Mouse (Mus musculus) G1E (cell line): Measurements from ENCODE around the gene Lims1.

Source experiments
- CTCF ChIP-seq: IDR thresholded peaks from 2 replicates; pipeline ENCODE4 v1.5.1; 2012; ENCODE audit warnings: low read depth, low read length, inconsistent platforms, mixed read lengths
- GATA1 ChIP-seq: IDR thresholded peaks from 2 replicates; pipeline ENCODE4 v1.6.1; 2012; ENCODE audit warnings: borderline replicate concordance, low read length, inconsistent platforms, mixed read lengths
- TAL1 ChIP-seq: conservative IDR thresholded peaks from 2 replicates; pipeline ENCODE4 v1.6.1; 2012; ENCODE audit warnings: low read depth, low read length, inconsistent platforms, mixed read lengths

- TF ChIP-seq GATA1, result no peak
- no peak for TF ChIP-seq CTCF
- no peak for TF ChIP-seq TAL1
These were observed 2.4 kb upstream of the Lims1 start for GRCm38 (mm10) chr10:58320881-58321280.
